Mouse (Mus musculus): Measurements from ENCODE around the gene Atpaf1. TPM values are rescaled to one million over a fixed set of nuclear protein-coding genes. Genes with fewer than 3 reads are reported as not detected.
A peak's percentile ranks its signal among the peaks of the same experiment; 100 is the strongest.

Gene Atpaf1
- total RNA-seq, 2 experiments from 2014 or later: 13.2 to 16.5 TPM

- ATAC-seq (replicated peaks; ENCODE audit: low FRiP score, low TSS enrichment, poor library complexity, severe bottlenecking): no peak
Observed at GRCm38 (mm10) chr4:115839956-115840355, 55.3 kb downstream of the Atpaf1 start.

DNA sequence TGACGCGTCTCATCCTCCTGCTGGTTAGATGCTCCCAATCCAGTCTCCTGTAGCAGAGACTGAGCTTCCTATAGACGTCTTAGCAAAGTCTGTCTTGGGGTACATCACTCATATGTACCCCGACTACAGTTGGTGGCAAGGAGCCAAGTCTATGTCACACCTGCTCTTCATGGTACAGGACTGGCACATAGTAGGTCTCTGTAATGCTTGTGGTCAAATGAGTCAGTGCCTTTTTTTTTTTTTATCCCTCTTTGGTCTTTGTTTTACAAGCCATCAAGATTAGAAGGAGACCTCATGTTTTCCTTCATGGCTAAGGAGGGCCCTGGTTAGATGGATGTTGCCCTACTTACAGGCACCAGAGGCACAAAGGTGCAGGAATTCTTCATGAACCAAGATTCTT lies 56.2 kb downstream of the Atpaf1 start:
- ATAC-seq (replicated peaks; ENCODE audit: low FRiP score, low TSS enrichment, poor library complexity, severe bottlenecking): no peak

GRCm38 (mm10) chr4:115846656-115847055 lies 62.0 kb downstream of the Atpaf1 start:
- no peak for ATAC-seq (replicated peaks; ENCODE audit: low FRiP score, low TSS enrichment, poor library complexity, severe bottlenecking)

- ATAC-seq (replicated peaks; ENCODE audit: low FRiP score, low TSS enrichment, poor library complexity, severe bottlenecking): no peak
Observed at GRCm38 (mm10) chr4:115847377-115847776, 62.8 kb downstream of the Atpaf1 start.

DNA sequence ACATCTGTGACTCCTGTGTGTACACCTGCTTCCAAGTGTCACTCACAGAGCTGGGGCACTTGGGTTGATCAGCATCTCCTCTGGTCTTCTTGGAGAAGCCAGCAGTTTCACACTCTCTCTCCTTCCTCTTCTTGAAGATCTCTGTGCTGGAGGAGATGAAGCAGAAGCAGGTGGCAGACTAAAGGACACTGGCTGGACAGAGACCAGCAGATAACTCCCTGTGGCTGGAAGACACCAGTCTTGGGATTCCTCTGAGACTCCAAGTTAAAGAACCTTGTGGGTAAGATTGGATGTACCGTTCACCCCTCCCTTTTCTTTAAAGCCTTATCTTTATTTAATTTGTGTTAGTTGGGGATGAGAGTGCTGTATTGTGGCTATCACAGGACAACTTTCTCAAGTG lies 63.5 kb downstream of the Atpaf1 start:
- peak; percentile 31 for ATAC-seq (replicated peaks; ENCODE audit: low FRiP score, low TSS enrichment, poor library complexity, severe bottlenecking)

DNA sequence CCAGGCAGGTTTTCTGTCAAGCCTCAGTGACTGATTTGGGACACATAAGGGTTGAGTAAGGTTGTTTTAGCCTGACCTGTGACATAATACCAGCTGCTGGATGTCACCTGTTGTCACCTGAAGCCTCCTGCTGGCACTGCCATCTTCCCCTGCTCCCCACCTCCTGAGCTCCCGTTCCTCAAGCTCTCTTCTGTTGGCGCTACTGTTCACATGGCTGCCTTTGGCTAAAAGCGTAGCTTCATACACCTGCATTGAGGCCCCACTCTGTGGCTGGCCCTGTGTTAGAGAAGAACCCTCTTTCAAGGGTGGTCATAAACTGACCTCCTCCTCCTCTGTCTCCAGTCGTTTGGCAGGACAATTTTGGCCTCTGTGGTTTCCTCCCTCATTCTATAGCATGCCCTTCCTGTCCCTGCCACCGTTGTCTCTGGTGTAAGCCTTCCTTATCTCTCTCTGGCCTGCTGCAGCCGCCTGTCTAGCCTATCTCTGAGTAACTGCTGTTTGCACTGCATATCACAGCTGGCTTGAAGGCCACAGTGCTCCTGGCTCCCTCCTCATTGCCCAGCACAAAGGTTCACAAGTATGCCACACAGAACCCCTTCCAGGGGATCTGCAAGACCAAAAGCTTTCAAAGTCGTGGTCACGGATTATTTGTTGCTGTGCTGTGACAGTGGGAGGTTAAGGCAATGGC lies 64.5 kb downstream of the Atpaf1 start:
- peak; percentile 98 for ATAC-seq (replicated peaks; ENCODE audit: low FRiP score, low TSS enrichment, poor library complexity, severe bottlenecking)

DNA sequence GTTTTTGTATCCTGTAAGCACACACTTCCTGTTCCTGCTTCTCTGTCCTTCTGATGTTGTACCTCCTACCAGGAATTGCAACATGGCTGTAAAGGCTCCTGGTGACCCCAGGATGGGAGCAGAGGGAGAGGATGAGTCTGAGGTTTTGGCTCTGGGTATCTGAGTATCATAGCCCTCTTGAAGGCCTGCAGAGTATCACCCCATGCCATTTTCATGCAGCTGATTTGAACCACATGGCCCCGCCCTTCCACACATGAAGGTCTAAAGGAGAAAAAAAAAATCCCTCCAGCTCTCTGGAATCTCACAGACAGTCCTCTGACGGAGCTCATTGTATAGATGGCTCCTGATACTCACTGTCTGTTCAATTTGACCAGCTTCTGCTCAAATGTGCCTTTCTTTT lies 65.5 kb downstream of the Atpaf1 start:
- ATAC-seq (replicated peaks; ENCODE audit: low FRiP score, low TSS enrichment, poor library complexity, severe bottlenecking): no peak

- no peak for ATAC-seq (replicated peaks; ENCODE audit: low FRiP score, low TSS enrichment, poor library complexity, severe bottlenecking)
Observed at GRCm38 (mm10) chr4:115850631-115851030, 66.0 kb downstream of the Atpaf1 start.

- no peak for ATAC-seq (replicated peaks; ENCODE audit: low FRiP score, low TSS enrichment, poor library complexity, severe bottlenecking)
Observed at GRCm38 (mm10) chr4:115851569-115851968, 67.0 kb downstream of the Atpaf1 start.

- ATAC-seq (replicated peaks; ENCODE audit: low FRiP score, low TSS enrichment, poor library complexity, severe bottlenecking): peak; percentile 46; the same call in 1 of the 2 replicates
Observed at GRCm38 (mm10) chr4:115855100-115855499, 70.5 kb downstream of the Atpaf1 start.

GRCm38 (mm10) chr4:115855609-115856008 lies 71.0 kb downstream of the Atpaf1 start:
- no peak for ATAC-seq (replicated peaks; ENCODE audit: low FRiP score, low TSS enrichment, poor library complexity, severe bottlenecking)

DNA sequence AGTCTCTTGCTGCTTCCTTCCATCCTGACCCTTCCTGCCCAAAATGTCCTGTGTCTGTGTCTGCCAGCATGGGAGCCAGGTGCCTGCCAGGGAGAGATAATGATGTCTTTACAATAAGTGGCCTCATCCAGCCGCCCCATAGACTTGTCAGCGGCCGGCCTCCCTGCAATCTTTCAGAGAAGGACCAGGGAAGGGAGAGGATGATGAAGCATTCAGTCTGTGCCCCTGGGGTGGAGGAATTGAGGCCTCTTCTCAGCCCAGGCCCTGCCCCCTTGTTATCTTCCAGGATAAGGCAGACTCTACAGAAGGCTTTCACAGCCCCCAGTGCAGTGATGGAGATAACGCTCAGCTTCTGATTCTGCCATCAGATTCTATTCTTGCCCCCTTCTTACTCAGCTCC lies 71.7 kb downstream of the Atpaf1 start:
- ATAC-seq (replicated peaks; ENCODE audit: low FRiP score, low TSS enrichment, poor library complexity, severe bottlenecking): peak; percentile 71

DNA sequence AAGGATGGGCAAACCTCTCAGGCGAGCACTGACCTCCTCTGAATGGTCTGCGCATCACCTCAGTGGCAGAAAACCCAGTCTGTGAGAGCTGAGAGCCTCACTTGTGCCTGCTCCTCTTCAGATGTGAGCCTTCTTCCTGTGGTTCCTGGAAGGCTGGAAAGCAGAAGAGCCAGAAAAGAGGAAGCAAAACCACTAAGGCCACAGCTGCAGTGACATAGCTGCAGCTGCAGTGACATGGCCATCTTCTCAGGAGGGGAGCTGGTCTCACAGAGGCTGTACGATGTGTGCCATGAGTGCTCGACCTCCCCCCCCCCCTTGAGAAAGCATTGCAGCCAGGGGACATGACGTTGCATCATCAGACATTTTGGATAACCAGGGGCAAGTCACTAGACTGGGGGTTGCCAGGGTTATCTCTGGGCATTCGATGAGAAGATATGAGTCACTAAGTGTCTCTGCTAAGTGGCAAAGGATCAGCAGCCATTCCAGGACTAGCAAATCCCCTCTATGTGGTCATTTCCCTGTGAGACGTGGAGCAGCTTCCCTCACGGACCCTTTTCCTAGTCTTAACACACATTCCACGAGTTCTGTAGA lies 72.8 kb downstream of the Atpaf1 start:
- ATAC-seq (replicated peaks; ENCODE audit: low FRiP score, low TSS enrichment, poor library complexity, severe bottlenecking): no peak

DNA sequence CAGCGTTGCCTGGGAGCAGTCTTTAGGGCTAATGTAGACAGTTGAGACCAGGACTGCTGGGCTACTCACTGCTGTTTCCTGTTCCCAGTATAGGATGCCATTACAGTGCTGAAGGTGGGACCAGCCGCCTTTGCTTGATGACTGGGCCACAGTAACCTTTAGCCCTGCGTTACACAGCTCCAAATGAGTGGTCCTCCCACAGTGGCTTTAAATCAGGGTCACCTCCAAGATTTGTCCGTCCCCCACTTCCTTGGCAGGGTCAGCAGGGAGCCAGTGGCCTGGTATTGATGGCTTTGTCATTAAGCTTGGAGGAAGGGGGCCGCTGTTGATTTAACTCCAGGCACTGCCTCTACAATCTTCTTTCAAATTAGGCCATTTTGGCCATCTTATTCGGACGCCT lies 78.7 kb downstream of the Atpaf1 start:
- no peak for ATAC-seq (replicated peaks; ENCODE audit: low FRiP score, low TSS enrichment, poor library complexity, severe bottlenecking)

GRCm38 (mm10) chr4:115863880-115864279 lies 79.3 kb downstream of the Atpaf1 start:
- no peak for ATAC-seq (replicated peaks; ENCODE audit: low FRiP score, low TSS enrichment, poor library complexity, severe bottlenecking)

Other genes starting within 250 kb of the Atpaf1 start
- gene Cyp4a31, start 221.2 kb upstream of the Atpaf1 start, total RNA-seq (2014; fragmentation: Nextera tagmentation): not detected in 2 replicates
- not detected in 2 replicates for gene Cyp4a31, start 221.2 kb upstream of the Atpaf1 start, total RNA-seq (2017)
- gene Cyp4a32, start 183.8 kb upstream of the Atpaf1 start, total RNA-seq (2014; fragmentation: Nextera tagmentation): not detected in 2 replicates
- not detected in 2 replicates for gene Cyp4a32, start 183.8 kb upstream of the Atpaf1 start, total RNA-seq (2017)
- not detected in 2 replicates for gene Cyp4b1, start 137.1 kb upstream of the Atpaf1 start, total RNA-seq (2014; fragmentation: Nextera tagmentation)
- not detected in 2 replicates for gene Cyp4b1, start 137.1 kb upstream of the Atpaf1 start, total RNA-seq (2017)
- 39.7 and 45.7 TPM in 2 replicates for gene Efcab14, start 47.1 kb upstream of the Atpaf1 start, total RNA-seq (2014; fragmentation: Nextera tagmentation)
- 34.2 and 41.0 TPM in 2 replicates for gene Efcab14, start 47.1 kb upstream of the Atpaf1 start, total RNA-seq (2017)
- not detected in 2 replicates for gene Tex38, start 3.8 kb upstream of the Atpaf1 start, total RNA-seq (2014; fragmentation: Nextera tagmentation)
- gene Tex38, start 3.8 kb upstream of the Atpaf1 start, total RNA-seq (2017): not detected in 2 replicates
- 7.0 and 9.8 TPM in 2 replicates for gene Mob3c, start 43.3 kb downstream of the Atpaf1 start, total RNA-seq (2014; fragmentation: Nextera tagmentation)
- 14.2 and 19.3 TPM in 2 replicates for gene Mob3c, start 43.3 kb downstream of the Atpaf1 start, total RNA-seq (2017)
- 31.4 and 41.8 TPM in 2 replicates for gene Mknk1, start 54.4 kb downstream of the Atpaf1 start, total RNA-seq (2014; fragmentation: Nextera tagmentation)
- gene Mknk1, start 54.4 kb downstream of the Atpaf1 start, total RNA-seq (2017): 57.6 and 58.8 TPM in 2 replicates
- gene Kncn, start 99.6 kb downstream of the Atpaf1 start, total RNA-seq (2014; fragmentation: Nextera tagmentation): not detected in 2 replicates
- not detected in 2 replicates for gene Kncn, start 99.6 kb downstream of the Atpaf1 start, total RNA-seq (2017)
- gene 6430628N08Rik, start 105.9 kb downstream of the Atpaf1 start, total RNA-seq (2014; fragmentation: Nextera tagmentation): not detected in 2 replicates
- not detected in 2 replicates for gene 6430628N08Rik, start 105.9 kb downstream of the Atpaf1 start, total RNA-seq (2017)
- not detected in 2 replicates for gene Dmbx1, start 155.1 kb downstream of the Atpaf1 start, total RNA-seq (2014; fragmentation: Nextera tagmentation)
- not detected in 2 replicates for gene Dmbx1, start 155.1 kb downstream of the Atpaf1 start, total RNA-seq (2017)
- gene Faah, start 233.1 kb downstream of the Atpaf1 start, total RNA-seq (2014; fragmentation: Nextera tagmentation): 1.4 and 5.0 TPM in 2 replicates
- gene Faah, start 233.1 kb downstream of the Atpaf1 start, total RNA-seq (2017): 0.85 and 2.3 TPM in 2 replicates